Mouse (Mus musculus): ENCODE results near the gene Nacc1. TPM values are rescaled to one million over a fixed set of nuclear protein-coding genes. Genes with fewer than 3 reads are reported as not detected.
A peak's percentile ranks its signal among the peaks of the same experiment; 100 is the strongest.

The Nacc1 gene
- polyA plus RNA-seq, 1 experiment from 2014 or later: 6.9 TPM

GRCm38 (mm10) chr8:84650213-84650612, 37.4 kb downstream of the Nacc1 start:
- H3K27ac ChIP-seq: no peak overlapping the region
- ATAC-seq (ENCODE audit: low read depth) (no peak), DNase-seq (no peak)
- H3K27me3 ChIP-seq: no peaks in the 10 kb centered on the region
- no peaks in the 10 kb centered on the region for H3K36me3 ChIP-seq
- no peaks in the 10 kb centered on the region for H3K9me3 ChIP-seq (replicated peaks)
- H3K4me1 ChIP-seq (replicated peaks): peaks cover 35% of the 10 kb centered on the region
- H3K9ac ChIP-seq: no peak overlapping the region
- H3K4me2 ChIP-seq: no peak overlapping the region
- WGBS (ENCODE audit: insufficient replicate concordance): 56% methylated on average over 3 of the region's 3 CpGs
- H3K4me3 ChIP-seq (replicated peaks): no peak overlapping the region

DNA sequence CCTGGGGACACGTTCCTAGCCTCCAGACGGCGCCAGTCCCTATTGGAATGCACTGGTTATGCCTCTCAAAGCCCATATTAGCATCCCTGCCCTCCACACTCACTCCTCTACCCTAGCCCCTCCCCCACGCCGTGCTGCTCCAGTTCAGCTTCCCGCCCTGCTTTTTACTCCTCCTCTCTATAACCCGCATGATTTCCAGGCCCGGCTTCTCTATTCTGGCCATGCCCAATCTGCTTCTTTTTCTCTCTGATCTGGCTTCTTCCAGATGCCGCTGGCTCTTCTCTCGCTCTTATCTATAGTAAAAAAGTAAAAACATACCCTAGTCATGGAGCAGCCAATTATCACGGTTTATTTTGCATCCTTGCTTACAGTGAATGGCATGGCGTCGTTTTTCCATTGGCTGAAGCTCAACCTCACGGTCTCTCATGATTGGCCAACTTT, 40.2 kb downstream of the Nacc1 start:
- Histone ChIP-seq H3K36me3 (no peaks in the 10 kb centered on the region), H3K4me3 (replicated peaks) (peak overlapping the region; percentile 32), H3K9me3 (replicated peaks) (no peaks in the 10 kb centered on the region), H3K4me1 (replicated peaks) (peaks cover 18% of the 10 kb centered on the region), H3K27ac (peak overlapping the region; percentile 54), H3K27me3 (no peaks in the 10 kb centered on the region), H3K9ac (peak overlapping the region; percentile 11; the same call in 1 of the 2 replicates), H3K4me2 (peak overlapping the region; percentile 65)
- ATAC-seq (ENCODE audit: low read depth): peak; percentile 67
- no peak for DNase-seq
- 5% methylated on average over 14 of the region's 14 CpGs for WGBS (ENCODE audit: insufficient replicate concordance)

GRCm38 (mm10) chr8:84646800-84647199, 40.9 kb downstream of the Nacc1 start:
- H3K4me2 ChIP-seq: peak overlapping the region; percentile 65
- no peaks in the 10 kb centered on the region for H3K9me3 ChIP-seq (replicated peaks)
- no peaks in the 10 kb centered on the region for H3K36me3 ChIP-seq
- no peak for DNase-seq
- no peak overlapping the region for H3K4me3 ChIP-seq (replicated peaks)
- WGBS (ENCODE audit: insufficient replicate concordance): 52% methylated on average over 6 of the region's 6 CpGs
- H3K27me3 ChIP-seq: no peaks in the 10 kb centered on the region
- H3K4me1 ChIP-seq (replicated peaks): peaks cover 22% of the 10 kb centered on the region
- H3K9ac ChIP-seq: no peak overlapping the region
- ATAC-seq (ENCODE audit: low read depth): 0 out of 2 replicates have a peak, but pooled peaks have one; percentile 7
- H3K27ac ChIP-seq: no peak overlapping the region

DNA sequence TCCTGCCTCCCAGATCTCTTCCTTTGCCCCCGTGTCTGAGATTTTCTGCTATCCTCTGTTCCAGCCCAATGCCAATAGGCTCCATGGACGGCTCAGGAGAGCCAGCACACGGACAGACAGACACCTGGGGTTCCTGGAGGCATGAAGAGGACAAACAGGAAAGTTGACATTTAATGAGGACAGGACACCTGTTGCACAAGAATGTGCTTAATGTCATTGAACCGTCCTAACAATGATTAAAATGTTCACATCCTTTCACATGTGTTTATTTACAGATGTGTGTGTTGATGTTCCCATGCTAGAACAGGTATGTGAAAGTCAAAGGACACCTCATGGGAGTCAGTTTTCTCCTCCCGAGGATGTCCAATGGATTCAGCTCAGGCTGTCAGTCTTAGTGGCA, 44.6 kb downstream of the Nacc1 start:
- ATAC-seq (ENCODE audit: low read depth): no peak
- H3K9ac ChIP-seq: no peak overlapping the region
- H3K9me3 ChIP-seq (replicated peaks): no peaks in the 10 kb centered on the region
- WGBS (ENCODE audit: insufficient replicate concordance): 67% methylated on average over 5 of the region's 5 CpGs
- no peaks in the 10 kb centered on the region for H3K36me3 ChIP-seq
- H3K4me3 ChIP-seq (replicated peaks): no peak overlapping the region
- peaks cover 6% of the 10 kb centered on the region for H3K27me3 ChIP-seq
- H3K4me1 ChIP-seq (replicated peaks): peaks cover 37% of the 10 kb centered on the region
- DNase-seq: no peak
- no peak overlapping the region for H3K27ac ChIP-seq
- H3K4me2 ChIP-seq: no peak overlapping the region

GRCm38 (mm10) chr8:84641578-84642361, 45.9 kb downstream of the Nacc1 start:
- no peaks in the 10 kb centered on the region for H3K36me3 ChIP-seq
- ATAC-seq (ENCODE audit: low read depth) (no peak), DNase-seq (no peak)
- no peak overlapping the region for H3K27ac ChIP-seq
- no peak overlapping the region for H3K4me2 ChIP-seq
- peaks cover 27% of the 10 kb centered on the region for H3K4me1 ChIP-seq (replicated peaks)
- WGBS (ENCODE audit: insufficient replicate concordance): 16% methylated on average over 1 of the region's 1 CpGs
- H3K4me3 ChIP-seq (replicated peaks): no peak overlapping the region
- no peaks in the 10 kb centered on the region for H3K9me3 ChIP-seq (replicated peaks)
- no peak overlapping the region for H3K9ac ChIP-seq
- peaks cover 16% of the 10 kb centered on the region for H3K27me3 ChIP-seq

DNA sequence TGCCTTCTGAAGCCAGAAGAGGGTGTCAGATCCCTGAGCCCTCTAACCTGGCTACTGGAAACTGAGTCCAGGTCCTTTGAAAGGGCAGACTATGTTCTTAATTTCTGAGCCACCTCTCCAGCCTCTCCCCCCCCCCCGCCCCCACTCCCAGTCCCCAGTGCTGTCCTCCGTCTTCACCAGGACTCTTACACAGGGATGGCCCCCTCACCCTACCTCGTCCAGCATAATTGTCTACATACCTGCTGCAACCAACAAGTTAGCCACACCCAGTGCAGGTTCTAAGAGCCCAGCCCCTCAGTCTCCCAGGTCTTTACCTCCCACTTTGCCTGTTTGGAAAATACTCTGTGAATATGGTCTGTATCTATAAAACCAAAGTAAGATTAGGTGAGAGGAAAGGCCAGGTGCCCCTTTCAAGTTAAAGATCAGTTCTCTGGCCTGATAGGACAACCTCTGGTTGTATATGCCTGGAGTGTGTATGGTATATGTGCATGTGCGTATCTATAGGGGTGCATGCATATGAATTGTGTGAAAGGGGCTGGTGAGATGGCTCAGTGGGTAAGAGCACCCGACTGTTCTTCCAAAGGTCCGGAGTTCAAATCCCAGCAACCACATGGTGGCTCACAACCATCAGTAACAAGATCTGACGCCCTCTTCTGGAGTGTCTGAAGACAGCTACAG, 46.9 kb downstream of the Nacc1 start:
- WGBS (ENCODE audit: insufficient replicate concordance): 66% methylated on average over 7 of the region's 7 CpGs
- Histone ChIP-seq H3K9me3 (replicated peaks) (no peaks in the 10 kb centered on the region), H3K27ac (no peak overlapping the region), H3K4me3 (replicated peaks) (no peak overlapping the region), H3K4me1 (replicated peaks) (peaks cover 25% of the 10 kb centered on the region), H3K36me3 (no peaks in the 10 kb centered on the region), H3K4me2 (no peak overlapping the region), H3K27me3 (peaks cover 22% of the 10 kb centered on the region), H3K9ac (no peak overlapping the region)
- DNase-seq (no peak), ATAC-seq (ENCODE audit: low read depth) (no peak)

GRCm38 (mm10) chr8:84640010-84640588, 47.6 kb downstream of the Nacc1 start:
- 43% methylated on average over 9 of the region's 9 CpGs for WGBS (ENCODE audit: insufficient replicate concordance)
- ATAC-seq (ENCODE audit: low read depth) (no peak), DNase-seq (no peak)
- H3K36me3 ChIP-seq: no peaks in the 10 kb centered on the region
- no peak overlapping the region for H3K27ac ChIP-seq
- H3K4me2 ChIP-seq: peak overlapping the region; percentile 72
- peaks cover 22% of the 10 kb centered on the region for H3K27me3 ChIP-seq
- peak overlapping the region; percentile 73 for H3K9ac ChIP-seq
- H3K4me1 ChIP-seq (replicated peaks): peaks cover 25% of the 10 kb centered on the region
- H3K9me3 ChIP-seq (replicated peaks): no peaks in the 10 kb centered on the region
- peak overlapping the region; percentile 68 for H3K4me3 ChIP-seq (replicated peaks)

- DNase-seq: peak; percentile 92
- Histone ChIP-seq H3K4me3 (replicated peaks) (peak overlapping the region; percentile 69), H3K27ac (peak overlapping the region; percentile 64), H3K36me3 (no peaks in the 10 kb centered on the region), H3K9ac (peak overlapping the region; percentile 77), H3K9me3 (replicated peaks) (no peaks in the 10 kb centered on the region), H3K4me1 (replicated peaks) (peaks cover 25% of the 10 kb centered on the region), H3K4me2 (peak overlapping the region; percentile 88), H3K27me3 (peaks cover 22% of the 10 kb centered on the region)
- under 1% methylated on average over 65 of the region's 106 CpGs for WGBS (ENCODE audit: insufficient replicate concordance)
- peak; percentile 97 for ATAC-seq (ENCODE audit: low read depth)
Measured at GRCm38 (mm10) chr8:84639162-84640009, 48.3 kb downstream of the Nacc1 start.

DNA sequence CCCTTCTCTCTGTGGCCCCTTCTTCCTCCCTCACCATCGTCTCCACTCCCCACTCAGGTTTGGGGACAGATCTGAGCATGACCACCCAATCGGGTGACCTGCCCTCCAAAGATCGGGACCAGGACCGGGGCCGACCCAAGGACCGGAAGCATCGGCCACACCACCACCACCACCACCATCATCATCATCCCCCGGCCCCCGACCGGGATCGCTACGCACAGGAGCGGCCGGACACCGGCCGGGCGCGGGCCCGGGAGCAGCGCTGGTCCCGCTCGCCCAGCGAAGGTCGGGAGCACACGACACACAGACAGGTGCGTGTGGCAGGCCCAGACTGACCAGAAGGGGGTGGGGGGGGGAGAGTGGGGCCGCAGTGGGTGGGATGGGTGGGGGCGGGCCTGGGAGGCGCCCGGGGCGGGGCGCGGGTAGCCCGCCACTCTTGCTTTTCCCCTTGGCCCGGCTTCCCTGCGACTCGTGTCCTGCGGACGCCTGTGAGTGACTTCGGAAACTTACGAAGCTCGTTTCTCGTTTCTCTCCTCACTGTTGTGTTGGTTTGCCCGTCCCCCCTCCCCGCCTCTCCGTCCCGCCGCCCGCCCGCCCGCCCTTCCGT, 49.0 kb downstream of the Nacc1 start:
- H3K4me1 ChIP-seq (replicated peaks): peaks cover 25% of the 10 kb centered on the region
- peak; percentile 2 for ATAC-seq (ENCODE audit: low read depth)
- peak overlapping the region; percentile 88 for H3K4me2 ChIP-seq
- no peaks in the 10 kb centered on the region for H3K9me3 ChIP-seq (replicated peaks)
- no peaks in the 10 kb centered on the region for H3K36me3 ChIP-seq
- WGBS (ENCODE audit: insufficient replicate concordance): 1% methylated on average over 42 of the region's 52 CpGs
- peak overlapping the region; percentile 64 for H3K27ac ChIP-seq
- no peak for DNase-seq
- peaks cover 22% of the 10 kb centered on the region for H3K27me3 ChIP-seq
- H3K4me3 ChIP-seq (replicated peaks): peak overlapping the region; percentile 69
- H3K9ac ChIP-seq: peak overlapping the region; percentile 77

- Histone ChIP-seq H3K4me2 (peak overlapping the region; percentile 88), H3K9me3 (replicated peaks) (no peaks in the 10 kb centered on the region), H3K36me3 (no peaks in the 10 kb centered on the region), H3K27ac (no peak overlapping the region), H3K4me1 (replicated peaks) (peaks cover 25% of the 10 kb centered on the region), H3K4me3 (replicated peaks) (peak overlapping the region; percentile 69), H3K9ac (peak overlapping the region; percentile 77), H3K27me3 (peaks cover 22% of the 10 kb centered on the region)
- 47% methylated on average over 8 of the region's 8 CpGs for WGBS (ENCODE audit: insufficient replicate concordance)
- DNase-seq (no peak), ATAC-seq (ENCODE audit: low read depth) (no peak)
Measured at GRCm38 (mm10) chr8:84637946-84638554, 49.6 kb downstream of the Nacc1 start.
